Mouse (Mus musculus) MEL (cell line): Measurements from ENCODE around the gene AC124502.3. TPM values are rescaled to one million over a fixed set of nuclear protein-coding genes. Genes with fewer than 3 reads are reported as not detected.
A peak's percentile ranks its signal among the peaks of the same experiment; 100 is the strongest.

ENCODE experiments used
- DNase-seq: peaks from one replicate; pipeline ENCODE4 v3.0.0; 2011; ENCODE audit warnings: low read depth, low spot score
- H3K27ac ChIP-seq: 2 replicates; pipeline ENCODE4 v1.5.1; 2012; ENCODE audit warnings: low read depth, mild to moderate bottlenecking, control low read depth, low read length, moderate library complexity; ENCODE audit not compliant: control insufficient read depth
- H3K27me3 ChIP-seq, 2 experiments: fragments of 150-350 bp in 1 of 2; sonication (generic) in 1 of 2; 2 replicates each; pipeline ENCODE4 v1.6.1; 2012; ENCODE audit warnings: low read length in 2 of 2, mild to moderate bottlenecking in 2 of 2, improper control_type of control experiment in 1 of 2, moderate library complexity in 1 of 2; ENCODE audit not compliant: insufficient read depth in 2 of 2, control insufficient read depth in 1 of 2
- H3K36me3 ChIP-seq, 2 experiments: 2 replicates each; pipeline ENCODE4 v1.6.1; 2012 to 2014; ENCODE audit warnings: low read length in 2 of 2, improper control_type of control experiment in 1 of 2, inconsistent platforms in 1 of 2, mild to moderate bottlenecking in 1 of 2; ENCODE audit not compliant: insufficient read depth in 2 of 2, control insufficient read depth in 1 of 2
- H3K4me1 ChIP-seq, 2 experiments: fragments of 150-350 bp in 1 of 2; sonication (generic) in 1 of 2; 2 replicates each; pipeline ENCODE4 v1.6.1; 2012; ENCODE audit warnings: low read length in 2 of 2, improper control_type of control experiment in 1 of 2, mild to moderate bottlenecking in 1 of 2; ENCODE audit not compliant: insufficient read depth in 2 of 2, control insufficient read depth in 1 of 2
- H3K4me3 ChIP-seq, 2 experiments: fragments of 150-350 bp in 1 of 2; sonication (generic) in 1 of 2; 2 replicates each; pipeline ENCODE4 v1.5.1; 2012; ENCODE audit warnings: low read depth in 2 of 2, low read length in 2 of 2, mild to moderate bottlenecking in 2 of 2, moderate library complexity in 2 of 2, control low read depth in 1 of 2, improper control_type of control experiment in 1 of 2; ENCODE audit not compliant: control insufficient read depth in 1 of 2, insufficient read depth in 1 of 2
- H3K79me2 ChIP-seq: 2 replicates; pipeline ENCODE4 v1.6.1; 2012; ENCODE audit warnings: mild to moderate bottlenecking, low read length, moderate library complexity; ENCODE audit not compliant: control insufficient read depth, poor library complexity, insufficient read depth
- H3K9ac ChIP-seq: 2 replicates; pipeline ENCODE4 v1.6.1; 2012; ENCODE audit warnings: low read depth, mild to moderate bottlenecking, control low read depth, low read length, moderate library complexity; ENCODE audit not compliant: control insufficient read depth, poor library complexity, severe bottlenecking
- H3K9me3 ChIP-seq: fragments of 150-350 bp; sonication (generic); replicated peaks from 2 replicates; pipeline ENCODE4 v1.6.1; 2012; ENCODE audit warnings: mild to moderate bottlenecking, low read length, improper control_type of control experiment, moderate library complexity; ENCODE audit not compliant: insufficient read depth
- BHLHE40 ChIP-seq: IDR thresholded peaks from 2 replicates; pipeline ENCODE4 v1.6.1; 2012; ENCODE audit warnings: low read depth, mild to moderate bottlenecking, inconsistent platforms, low read length, improper control_type of control experiment, borderline replicate concordance
- CHD2 ChIP-seq: IDR thresholded peaks from 2 replicates; pipeline ENCODE4 v1.6.1; 2011; ENCODE audit warnings: low read length, improper control_type of control experiment
- CTCF ChIP-seq, 3 experiments: IDR thresholded peaks in 2 of 3; conservative IDR thresholded peaks in 1 of 3; 2 replicates each; pipeline ENCODE4 v1.5.1; 2011 to 2012; ENCODE audit warnings: low read length in 3 of 3, low read depth in 2 of 3, mild to moderate bottlenecking in 2 of 3, improper control_type of control experiment in 1 of 3, inconsistent platforms in 1 of 3, mixed read lengths in 1 of 3, moderate library complexity in 1 of 3; ENCODE audit not compliant: control insufficient read depth in 1 of 3, insufficient read depth in 1 of 3, poor library complexity in 1 of 3, severe bottlenecking in 1 of 3
- ELF1 ChIP-seq: IDR thresholded peaks from 2 replicates; pipeline ENCODE4 v1.6.1; 2014; ENCODE audit warnings: low read depth, mild to moderate bottlenecking, inconsistent platforms, low read length, improper control_type of control experiment, moderate library complexity
- EP300 ChIP-seq, 2 experiments: IDR thresholded peaks; 2 replicates each; pipeline ENCODE4 v1.6.1; 2011; ENCODE audit warnings: improper control_type of control experiment in 2 of 2, low read length in 2 of 2, low read depth in 1 of 2, mild to moderate bottlenecking in 1 of 2
- GABPA ChIP-seq: IDR thresholded peaks from 2 replicates; pipeline ENCODE4 v1.6.1; 2012; ENCODE audit warnings: low read depth, mild to moderate bottlenecking, inconsistent platforms, low read length, improper control_type of control experiment, moderate library complexity
- HCFC1 ChIP-seq: IDR thresholded peaks from 2 replicates; pipeline ENCODE4 v1.6.1; 2012; ENCODE audit warnings: low read depth, mild to moderate bottlenecking, inconsistent platforms, low read length, improper control_type of control experiment, moderate library complexity
- JUND ChIP-seq: IDR thresholded peaks from 2 replicates; pipeline ENCODE4 v1.6.1; 2011; ENCODE audit warnings: low read depth, mild to moderate bottlenecking, improper control_type of control experiment, low read length
- MAFK ChIP-seq: IDR thresholded peaks from 2 replicates; pipeline ENCODE4 v1.6.1; 2011; ENCODE audit warnings: low read depth, mild to moderate bottlenecking, low read length, improper control_type of control experiment, borderline replicate concordance
- MAX ChIP-seq: IDR thresholded peaks from 2 replicates; pipeline ENCODE4 v1.6.1; 2011; ENCODE audit warnings: low read length, improper control_type of control experiment
- MAZ ChIP-seq: IDR thresholded peaks from 2 replicates; pipeline ENCODE4 v1.6.1; 2012; ENCODE audit warnings: low read depth, mild to moderate bottlenecking, inconsistent platforms, low read length, improper control_type of control experiment
- MXI1 ChIP-seq: IDR thresholded peaks from 2 replicates; pipeline ENCODE4 v1.6.1; 2011; ENCODE audit warnings: mild to moderate bottlenecking, low read depth, low read length, improper control_type of control experiment
- MYB ChIP-seq: IDR thresholded peaks from 2 replicates; pipeline ENCODE4 v1.6.1; 2011; ENCODE audit warnings: mild to moderate bottlenecking, low read depth, low read length, improper control_type of control experiment
- MYC ChIP-seq: IDR thresholded peaks from 2 replicates; pipeline ENCODE4 v1.6.1; 2011; ENCODE audit warnings: low read depth, mild to moderate bottlenecking, low read length, improper control_type of control experiment, moderate library complexity
- NRF1 ChIP-seq: IDR thresholded peaks from 2 replicates; pipeline ENCODE4 v1.6.1; 2014; ENCODE audit warnings: low read depth, mild to moderate bottlenecking, inconsistent platforms, low read length, improper control_type of control experiment, moderate library complexity; ENCODE audit not compliant: poor library complexity, insufficient read depth, severe bottlenecking
- POLR2A ChIP-seq, 2 experiments: IDR thresholded peaks; 2 replicates each; pipeline ENCODE4 v1.6.1; 2011 to 2012; ENCODE audit warnings: low read length in 2 of 2, mild to moderate bottlenecking in 2 of 2, control low read depth in 1 of 2, improper control_type of control experiment in 1 of 2, low read depth in 1 of 2, moderate library complexity in 1 of 2; ENCODE audit not compliant: control insufficient read depth in 1 of 2, insufficient read depth in 1 of 2, poor library complexity in 1 of 2
- POLR2AphosphoS2 ChIP-seq: IDR thresholded peaks from 2 replicates; pipeline ENCODE4 v1.6.1; 2011; ENCODE audit warnings: low read length, improper control_type of control experiment
- POLR2AphosphoS5 ChIP-seq: IDR thresholded peaks from 2 replicates; pipeline ENCODE4 v1.6.1; 2012; ENCODE audit warnings: low read depth, borderline replicate concordance, mild to moderate bottlenecking, inconsistent platforms, low read length, moderate library complexity, mixed read lengths
- RAD21 ChIP-seq: IDR thresholded peaks from 2 replicates; pipeline ENCODE4 v1.6.1; 2011; ENCODE audit warnings: mild to moderate bottlenecking, low read depth, low read length, improper control_type of control experiment
- RCOR1 ChIP-seq: IDR thresholded peaks from 2 replicates; pipeline ENCODE4 v1.6.1; 2012; ENCODE audit warnings: low read depth, mild to moderate bottlenecking, inconsistent platforms, low read length, improper control_type of control experiment
- SIN3A ChIP-seq: IDR thresholded peaks from 2 replicates; pipeline ENCODE4 v1.6.1; 2012; ENCODE audit warnings: low read length, improper control_type of control experiment, inconsistent platforms
- SMC3 ChIP-seq: IDR thresholded peaks from 2 replicates; pipeline ENCODE4 v1.6.1; 2011; ENCODE audit warnings: low read depth, low read length, improper control_type of control experiment
- TAL1 ChIP-seq: IDR thresholded peaks from 2 replicates; pipeline ENCODE4 v1.6.1; 2012; ENCODE audit warnings: mild to moderate bottlenecking, inconsistent platforms, low read length, moderate library complexity, mixed read lengths
- TBP ChIP-seq: IDR thresholded peaks from 2 replicates; pipeline ENCODE4 v1.8.0; 2011; ENCODE audit warnings: low read depth, low read length, improper control_type of control experiment
- TCF12 ChIP-seq: IDR thresholded peaks from 2 replicates; pipeline ENCODE4 v1.6.1; 2014; ENCODE audit warnings: low read depth, mild to moderate bottlenecking, inconsistent platforms, low read length, improper control_type of control experiment, moderate library complexity
- UBTF ChIP-seq: IDR thresholded peaks from 2 replicates; pipeline ENCODE4 v1.6.1; 2012; ENCODE audit warnings: low read depth, mild to moderate bottlenecking, inconsistent platforms, low read length, improper control_type of control experiment, moderate library complexity, borderline replicate concordance; ENCODE audit not compliant: insufficient read depth
- USF1 ChIP-seq: IDR thresholded peaks from 2 replicates; pipeline ENCODE4 v1.6.1; 2014; ENCODE audit warnings: low read depth, mild to moderate bottlenecking, inconsistent platforms, low read length, improper control_type of control experiment, moderate library complexity
- USF2 ChIP-seq, 2 experiments: IDR thresholded peaks; 2 replicates each; pipeline ENCODE4 v1.6.1; 2011 to 2012; ENCODE audit warnings: improper control_type of control experiment in 2 of 2, low read length in 2 of 2, borderline replicate concordance in 1 of 2, inconsistent platforms in 1 of 2, low read depth in 1 of 2, mild to moderate bottlenecking in 1 of 2; ENCODE audit not compliant: insufficient read depth in 1 of 2
- ZC3H11A ChIP-seq: IDR thresholded peaks from 2 replicates; pipeline ENCODE4 v1.6.1; 2012; ENCODE audit warnings: low read depth, mild to moderate bottlenecking, inconsistent platforms, low read length, improper control_type of control experiment
- ZKSCAN1 ChIP-seq: IDR thresholded peaks from 2 replicates; pipeline ENCODE4 v1.6.1; 2012; ENCODE audit warnings: low read depth, mild to moderate bottlenecking, inconsistent platforms, low read length, improper control_type of control experiment, moderate library complexity
- ZNF384 ChIP-seq: IDR thresholded peaks from 2 replicates; pipeline ENCODE4 v1.6.1; 2012; ENCODE audit warnings: low read depth, mild to moderate bottlenecking, inconsistent platforms, low read length, improper control_type of control experiment
- polyA plus RNA-seq, 2 experiments: library from polyadenylated mRNA; stranded (reverse) in 1 of 2; unstranded in 1 of 2; fragments of >175 nt in 1 of 2; fragments of >200 nt in 1 of 2; gene quantifications; 2 replicates each; pipeline versions ENCODE4 v1.2.1 to v1.2.4; 2012; ENCODE audit warnings: low replicate concordance in 2 of 2, low read depth in 1 of 2; ENCODE audit not compliant: insufficient read length in 2 of 2, insufficient read depth in 1 of 2, missing spikeins in 1 of 2
- total RNA-seq: library from RNA; depleted of rRNA; stranded (reverse); fragments of 300-350 nt; gene quantifications from 2 replicates; pipeline ENCODE4 v1.2.3, GENCODE M21; 2012

The AC124502.3 gene
- total and polyA plus RNA-seq, 3 experiments: 0.75 to 2.1 TPM; not detected in 1

GRCm38 (mm10) chr19:5014961-5015398, 23.7 kb upstream of the AC124502.3 start:
- DNase-seq: peak; percentile 72
- no peak for TF ChIP-seq POLR2AphosphoS5
- no peak for TF ChIP-seq MYC
- TF ChIP-seq EP300 (IDR thresholded peaks at IDR 0.05; ENCODE audit: low read depth in 1 of 2, low read length in 2 of 2): no peak
- no peak for TF ChIP-seq MXI1
- TF ChIP-seq RCOR1: no peak
- TF ChIP-seq HCFC1: no peak
- TF ChIP-seq USF1: no peak
- peak; percentile 62 to 77 (median 74) for TF ChIP-seq CTCF (IDR thresholded peaks at IDR 0.05 in 2 of 3, conservative IDR thresholded peaks at IDR 0.05 in 1 of 3; ENCODE audit: control insufficient read depth in 1 of 3, insufficient read depth in 1 of 3, low read depth in 2 of 3, low read length in 3 of 3, poor library complexity in 1 of 3, severe bottlenecking in 1 of 3)
- no peak for TF ChIP-seq POLR2A (IDR thresholded peaks at IDR 0.05; ENCODE audit: control insufficient read depth in 1 of 2, insufficient read depth in 1 of 2, low read depth in 1 of 2, low read length in 2 of 2, poor library complexity in 1 of 2)
- TF ChIP-seq SMC3: peak; percentile 47; the same call in 1 of the 2 replicates
- no peak for TF ChIP-seq USF2 (IDR thresholded peaks at IDR 0.05; ENCODE audit: borderline replicate concordance in 1 of 2, insufficient read depth in 1 of 2, low read depth in 1 of 2, low read length in 2 of 2)
- no peak for TF ChIP-seq MYB
- TF ChIP-seq MAFK: no peak
- TF ChIP-seq CHD2: no peak
- no peak for TF ChIP-seq BHLHE40
- no peak for TF ChIP-seq ELF1
- no peak for TF ChIP-seq MAZ
- no peak for TF ChIP-seq UBTF
- TF ChIP-seq NRF1: no peak
- TF ChIP-seq ZKSCAN1: no peak
- TF ChIP-seq RAD21: peak; percentile 53
- no peak for TF ChIP-seq TBP
- no peak for TF ChIP-seq TAL1
- no peak for TF ChIP-seq TCF12
- TF ChIP-seq JUND: no peak
- TF ChIP-seq MAX: no peak
- no peak for TF ChIP-seq POLR2AphosphoS2
- TF ChIP-seq ZNF384: no peak
- TF ChIP-seq ZC3H11A: peak; percentile 45; the same call in 1 of the 2 replicates
- no peak for TF ChIP-seq SIN3A
- no peak for TF ChIP-seq GABPA
- TF ChIP-seq, all 39 proteins: peak for 4

More at GRCm38 (mm10) chr19:5014961-5015398, 23.7 kb upstream of the AC124502.3 start:
- Histone ChIP-seq H3K36me3 (peaks cover 0 to 3% of the 10 kb centered on the region in 2 experiments; a peak in 1 of 4 replicates), H3K27ac (no peak overlapping the region), H3K4me1 (peaks cover 0 to 8% of the 10 kb centered on the region in 2 experiments; a peak in 2 of 4 replicates), H3K9me3 (no peaks in the 10 kb centered on the region), H3K9ac (no peak overlapping the region), H3K4me3 (no peak overlapping the region), H3K79me2 (no peaks in the 10 kb centered on the region), H3K27me3 (no peaks in the 10 kb centered on the region; a peak in 1 of 4 replicates)
